Mouse (Mus musculus): ENCODE measurements around the gene Medag. TPM values are rescaled to one million over a fixed set of nuclear protein-coding genes. Genes with fewer than 3 reads are reported as not detected.

Medag gene
- total RNA-seq, 2 experiments from 2014 or later, result 0.78 to 1.3 TPM

- no peak for DNase-seq (ENCODE audit: low spot score in 2 of 2)
Measured at GRCm38 (mm10) chr5:149474701-149475468, 63.3 kb downstream of the Medag start.

Other genes starting within 250 kb of the Medag start
- gene Uspl1, start 227.4 kb upstream of the Medag start, total RNA-seq (2021), result 10 to 100 TPM; 45.4 to 45.9 TPM
- gene Hmgb1, start 227.3 kb upstream of the Medag start, total RNA-seq (2021), result 100 to 1,000 TPM; 209 to 222 TPM
- gene Alox5ap, start 147.0 kb upstream of the Medag start, total RNA-seq (2021), result 1 to 10 TPM; 7.9 to 9.6 TPM
- gene Tex26, start 27.9 kb downstream of the Medag start, total RNA-seq (2021), result under 1 TPM; 0.50 to 0.69 TPM
- 1 to 10 TPM in 1 of 2 experiments, under 1 TPM in 1; 0.91 to 2.1 TPM for gene Wdr95, start 116.9 kb downstream of the Medag start, total RNA-seq (2021)
- gene Hsph1, start 224.6 kb downstream of the Medag start, total RNA-seq (2021), result 100 to 1,000 TPM; 182 to 208 TPM

Measured in layer of hippocampus, postnatal 10 days (tissue).